14 mouse cellular contexts compared by ENCODE assay signal in the genomic region with DNA sequence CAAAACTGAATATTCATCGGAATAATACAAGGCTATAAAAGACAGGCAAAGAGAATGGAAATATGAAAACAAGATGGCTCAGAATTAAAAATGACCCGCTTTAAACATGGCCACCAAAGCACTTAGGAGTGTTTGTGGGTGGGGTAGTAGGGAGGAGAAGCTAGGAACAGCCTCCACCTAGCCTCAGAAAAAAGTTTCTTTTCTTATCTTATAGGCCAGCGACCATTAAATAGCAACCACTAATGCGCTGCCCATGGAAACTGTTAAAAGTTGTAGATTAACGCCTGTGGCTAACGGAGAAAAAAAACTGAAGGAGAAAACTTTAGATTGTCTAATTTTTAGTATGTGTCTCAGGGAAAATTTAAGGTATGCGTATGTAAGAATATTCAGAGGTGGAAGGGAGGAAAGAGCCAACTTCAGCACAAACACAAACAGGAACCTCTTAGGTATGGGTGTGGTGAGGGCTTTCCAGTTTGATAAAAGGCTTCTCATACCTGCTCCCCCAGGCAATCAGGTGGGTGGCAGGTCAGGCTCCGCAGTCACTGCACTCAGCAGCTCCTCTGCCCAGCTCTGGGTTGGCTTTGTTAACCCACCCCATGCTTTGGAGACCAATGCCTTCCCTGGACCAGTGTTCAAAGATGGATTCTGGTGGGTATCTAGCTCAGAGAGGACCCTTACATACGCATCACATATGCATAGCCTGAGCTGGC.
DNase-seq lines count a peak whose midpoint lies in the region; ATAC-seq and TF ChIP-seq lines count a peak whose summit lies in the region.
"Had no signal": no experiment of that assay in that cellular context is flagged by ENCODE, and none has a peak within 500 bp of the region (broad histone marks: within the 10 kb centered on the region; RNA-seq: fewer than 3 reads in every experiment).

No protein-coding gene starts in this region.

- no peak for TF ChIP-seq CTCF in stomach, postnatal 0 days (IDR thresholded peaks at IDR 0.05; ENCODE audit: low read depth)

- no peaks in the 10 kb centered on the region for H3K9me3 ChIP-seq in heart, embryonic 15.5 days (replicated peaks)
- no peaks in the 10 kb centered on the region for H3K9me3 ChIP-seq in stomach, embryonic 15.5 days
- H3K9me3 ChIP-seq in stomach, postnatal 0 days (ENCODE audit: control insufficient read depth, low read length): no peaks in the 10 kb centered on the region

- no peak for ATAC-seq in heart, embryonic 15.5 days (replicated peaks; ENCODE audit: insufficient number of reproducible peaks, insufficient read depth, low FRiP score, low read depth)
- ATAC-seq in stomach, embryonic 15.5 days (ENCODE audit: insufficient read depth, low FRiP score, low read depth): 0 out of 2 replicates have a peak, but pooled peaks have one; percentile 21
- no peak for ATAC-seq in stomach, postnatal 0 days (ENCODE audit: low FRiP score, low TSS enrichment)

- H3K4me2 ChIP-seq in heart, embryonic 15.5 days: no peak overlapping the region
- H3K4me2 ChIP-seq in stomach, embryonic 15.5 days: no peak overlapping the region
- no peak overlapping the region for H3K4me2 ChIP-seq in stomach, postnatal 0 days (replicated peaks; ENCODE audit: low read depth)

- H3K4me1 ChIP-seq in heart, embryonic 15.5 days (replicated peaks): peaks cover 57% of the 10 kb centered on the region
- H3K4me1 ChIP-seq in stomach, embryonic 15.5 days: peaks cover 20% of the 10 kb centered on the region; the same call in 1 of the 2 replicates
- H3K4me1 ChIP-seq in stomach, postnatal 0 days (replicated peaks; ENCODE audit: control insufficient read depth, insufficient read depth): peaks cover 6% of the 10 kb centered on the region

- intact Hi-C loops in heart, postnatal 25 days (cut with DNase I): no loop called here

- no peaks in the 10 kb centered on the region for H3K27me3 ChIP-seq in heart, embryonic 15.5 days
- H3K27me3 ChIP-seq in stomach, embryonic 15.5 days (replicated peaks): no peaks in the 10 kb centered on the region
- no peaks in the 10 kb centered on the region for H3K27me3 ChIP-seq in stomach, postnatal 0 days (ENCODE audit: control insufficient read depth, insufficient read depth, low read length)
- H3K27me3 ChIP-seq: CH12.LX had no signal

- H3K9ac ChIP-seq in heart, embryonic 15.5 days: no peak overlapping the region
- H3K9ac ChIP-seq in stomach, embryonic 15.5 days: no peak overlapping the region
- H3K9ac ChIP-seq in stomach, postnatal 0 days (ENCODE audit: low read length): no peak overlapping the region

- DNase-seq in heart, postnatal 25 days (ENCODE audit: low spot score): no peak
- no peak for DNase-seq in stomach, postnatal 0 days (ENCODE audit: low spot score)
- peak; percentile 37 for DNase-seq in liver
- DNase-seq in testis, postnatal 14 days (ENCODE audit: low spot score): no peak
- no peak for DNase-seq in Muller cell, postnatal 12 days (ENCODE audit: inconsistent ontology term)
- DNase-seq: cerebellum, adult 11-12 months; layer of hippocampus, adult 9-11 months; lung, adult 2 months; right cerebral cortex, postnatal 4 days; thymus, postnatal 25 days had no signal

- H3K36me3 ChIP-seq in heart, embryonic 15.5 days: no peaks in the 10 kb centered on the region
- no peaks in the 10 kb centered on the region for H3K36me3 ChIP-seq in stomach, embryonic 15.5 days
- no peaks in the 10 kb centered on the region for H3K36me3 ChIP-seq in stomach, postnatal 0 days (ENCODE audit: control insufficient read depth, insufficient read depth, low read length)

- no peak for TF ChIP-seq EP300 in stomach, postnatal 0 days (optimal IDR thresholded peaks at IDR 0.05)

- 62% methylated on average over 9 of the region's 9 CpGs for WGBS in heart, embryonic 15.5 days
- 76% methylated on average over 9 of the region's 9 CpGs for WGBS in stomach, embryonic 15.5 days
- WGBS in stomach, postnatal 0 days: 78% methylated on average over 9 of the region's 9 CpGs

- peak overlapping the region; percentile 83 for H3K27ac ChIP-seq in heart, embryonic 15.5 days
- no peak overlapping the region for H3K27ac ChIP-seq in stomach, embryonic 15.5 days
- H3K27ac ChIP-seq in stomach, postnatal 0 days (replicated peaks): no peak overlapping the region
- H3K27ac ChIP-seq: kidney, postnatal 0 days had no signal

- H3K4me3 ChIP-seq in heart, embryonic 15.5 days: no peak overlapping the region
- no peak overlapping the region for H3K4me3 ChIP-seq in stomach, embryonic 15.5 days (replicated peaks)
- no peak overlapping the region for H3K4me3 ChIP-seq in stomach, postnatal 0 days (ENCODE audit: low read depth, low read length)
